Comparison of ENCODE assay signal across 13 mouse cellular contexts in genomic region chr8:88605361-88606040, GRCm38 (mm10). TPM values are rescaled to one million over a fixed set of nuclear protein-coding genes. Genes with fewer than 3 reads are reported as not detected.
DNase-seq lines count a peak whose midpoint lies in the region; ATAC-seq and TF ChIP-seq lines count a peak whose summit lies in the region.
"Had no signal": no experiment of that assay in that cellular context is flagged by ENCODE, and none has a peak within 500 bp of the region (broad histone marks: within the 10 kb centered on the region; RNA-seq: fewer than 3 reads in every experiment).

No protein-coding gene starts in this region.

- H3K4me3 ChIP-seq in forebrain, embryonic 12.5 days (replicated peaks), result no peak overlapping the region
- no peak overlapping the region for H3K4me3 ChIP-seq in forebrain, postnatal 0 days (ENCODE audit: low read depth, low read length)
- H3K4me3 ChIP-seq in midbrain, embryonic 10.5 days, result no peak overlapping the region
- no peak overlapping the region for H3K4me3 ChIP-seq in midbrain, embryonic 15.5 days
- no peak overlapping the region for H3K4me3 ChIP-seq in embryonic facial prominence, embryonic 14.5 days (ENCODE audit: low read depth, low read length)
- H3K4me3 ChIP-seq: left cerebral cortex, adult 2 months had no signal

- 46% methylated on average over 13 of the region's 13 CpGs for WGBS in forebrain, embryonic 12.5 days
- WGBS in forebrain, postnatal 0 days, result 54% methylated on average over 13 of the region's 13 CpGs
- WGBS in midbrain, embryonic 10.5 days, result 41% methylated on average over 13 of the region's 13 CpGs
- 34% methylated on average over 13 of the region's 13 CpGs for WGBS in midbrain, embryonic 15.5 days
- 42% methylated on average over 13 of the region's 13 CpGs for WGBS in embryonic facial prominence, embryonic 14.5 days

- DNase-seq in forebrain, postnatal 0 days, result no peak
- peak; percentile 18 for DNase-seq in midbrain, embryonic 10.5 days (ENCODE audit: low spot score)
- peak; percentile 52 for DNase-seq in embryonic facial prominence, embryonic 14.5 days (ENCODE audit: low spot score)
- DNase-seq in lung, postnatal 4 days, result peak; percentile 43 to 65
- DNase-seq in spleen, postnatal 36 days (ENCODE audit: low spot score in 2 of 2), result no peak
- DNase-seq: cerebellum, postnatal 25 days; gastrocnemius, postnatal 36 days had no signal

- peaks cover 29% of the 10 kb centered on the region for H3K4me1 ChIP-seq in forebrain, embryonic 12.5 days
- peaks cover 10% of the 10 kb centered on the region; the same call in 1 of the 2 replicates for H3K4me1 ChIP-seq in forebrain, postnatal 0 days (ENCODE audit: insufficient read depth)
- H3K4me1 ChIP-seq in midbrain, embryonic 10.5 days, result peaks cover 39% of the 10 kb centered on the region
- peaks cover 29% of the 10 kb centered on the region for H3K4me1 ChIP-seq in midbrain, embryonic 15.5 days
- peaks cover 24% of the 10 kb centered on the region for H3K4me1 ChIP-seq in embryonic facial prominence, embryonic 14.5 days (ENCODE audit: control insufficient read depth, insufficient read depth, low read length)

- H3K27ac ChIP-seq in forebrain, embryonic 12.5 days, result 0 out of 2 replicates have a peak overlapping the region, but pooled peaks have one; percentile 32
- no peak overlapping the region for H3K27ac ChIP-seq in forebrain, postnatal 0 days (ENCODE audit: low read depth, low read length)
- peak overlapping the region; percentile 81 for H3K27ac ChIP-seq in midbrain, embryonic 10.5 days (replicated peaks)
- H3K27ac ChIP-seq in midbrain, embryonic 15.5 days, result no peak overlapping the region
- no peak overlapping the region; the same call in 1 of the 2 replicates for H3K27ac ChIP-seq in embryonic facial prominence, embryonic 14.5 days (replicated peaks; ENCODE audit: low read depth, low read length)
- H3K27ac ChIP-seq: kidney, postnatal 0 days; left cerebral cortex, adult 2 months; liver, embryonic 14.5 days had no signal

- H3K9me3 ChIP-seq in forebrain, embryonic 12.5 days, result 0 out of 2 replicates have a peak, but pooled peaks cover 6% of the 10 kb centered on the region
- no peaks in the 10 kb centered on the region for H3K9me3 ChIP-seq in forebrain, postnatal 0 days (ENCODE audit: low read length)
- peaks cover 12% of the 10 kb centered on the region for H3K9me3 ChIP-seq in midbrain, embryonic 10.5 days (replicated peaks)
- no peaks in the 10 kb centered on the region for H3K9me3 ChIP-seq in midbrain, embryonic 15.5 days
- peaks cover 9% of the 10 kb centered on the region; the same call in 1 of the 2 replicates for H3K9me3 ChIP-seq in embryonic facial prominence, embryonic 14.5 days (ENCODE audit: control insufficient read depth, low read length)

- no peak for ATAC-seq in forebrain, embryonic 12.5 days (ENCODE audit: low FRiP score)
- ATAC-seq in forebrain, postnatal 0 days, result no peak
- no peak for ATAC-seq in midbrain, embryonic 15.5 days (replicated peaks)
- no peak; the same call in 1 of the 2 replicates for ATAC-seq in embryonic facial prominence, embryonic 14.5 days (ENCODE audit: low read depth)
- no peak for ATAC-seq in monocyte, adult 5-6 weeks (replicated peaks; ENCODE audit: insufficient number of reproducible peaks, low FRiP score, low TSS enrichment, poor library complexity, severe bottlenecking)

- H3K4me2 ChIP-seq in forebrain, embryonic 12.5 days, result no peak overlapping the region
- H3K4me2 ChIP-seq in forebrain, postnatal 0 days (ENCODE audit: low read depth), result no peak overlapping the region
- H3K4me2 ChIP-seq in midbrain, embryonic 15.5 days, result no peak overlapping the region
- H3K4me2 ChIP-seq in embryonic facial prominence, embryonic 14.5 days (ENCODE audit: low read depth, low read length), result no peak overlapping the region

- H3K27me3 ChIP-seq in forebrain, embryonic 12.5 days, result peaks cover 11% of the 10 kb centered on the region; the same call in 1 of the 2 replicates
- H3K27me3 ChIP-seq in forebrain, postnatal 0 days (ENCODE audit: insufficient read depth, low read length), result no peaks in the 10 kb centered on the region
- peaks cover 5% of the 10 kb centered on the region; the same call in 1 of the 2 replicates for H3K27me3 ChIP-seq in midbrain, embryonic 10.5 days (ENCODE audit: low read depth, poor library complexity, severe bottlenecking)
- H3K27me3 ChIP-seq in midbrain, embryonic 15.5 days (replicated peaks), result 0 out of 2 replicates have a peak, but pooled peaks cover 2% of the 10 kb centered on the region
- H3K27me3 ChIP-seq in embryonic facial prominence, embryonic 14.5 days (replicated peaks; ENCODE audit: control insufficient read depth, insufficient read depth, low read length), result no peaks in the 10 kb centered on the region

- no peaks in the 10 kb centered on the region for H3K36me3 ChIP-seq in forebrain, embryonic 12.5 days (replicated peaks)
- no peaks in the 10 kb centered on the region for H3K36me3 ChIP-seq in forebrain, postnatal 0 days (ENCODE audit: insufficient read depth)
- no peaks in the 10 kb centered on the region for H3K36me3 ChIP-seq in midbrain, embryonic 10.5 days
- no peaks in the 10 kb centered on the region for H3K36me3 ChIP-seq in midbrain, embryonic 15.5 days (replicated peaks)
- no peaks in the 10 kb centered on the region for H3K36me3 ChIP-seq in embryonic facial prominence, embryonic 14.5 days (ENCODE audit: control insufficient read depth, insufficient read depth, low read length)

- no peak for TF ChIP-seq CTCF in forebrain, postnatal 0 days (IDR thresholded peaks at IDR 0.05; ENCODE audit: low read depth)

- H3K9ac ChIP-seq in forebrain, embryonic 12.5 days, result no peak overlapping the region
- no peak overlapping the region for H3K9ac ChIP-seq in forebrain, postnatal 0 days
- H3K9ac ChIP-seq in midbrain, embryonic 15.5 days, result no peak overlapping the region
- no peak overlapping the region for H3K9ac ChIP-seq in embryonic facial prominence, embryonic 14.5 days (ENCODE audit: low read depth, low read length)
- H3K9ac ChIP-seq: liver, embryonic 14.5 days had no signal

RNA-seq across cellular contexts. Expression of gene Snx20, which starts 30.4 kb away (rescaled TPM):
- 0.60 and 0.93 TPM in 2 replicates for polyA plus RNA-seq in forebrain, embryonic 12.5 days (2016; fragmentation: Nextera tagmentation; extraction: Ambion mirVana)
- 1.5 and 1.6 TPM in 2 replicates for total RNA-seq in forebrain, postnatal 0 days (2014; rRNA removed)
- 1.9 and 2.0 TPM in 2 replicates for polyA plus RNA-seq in forebrain, postnatal 0 days (2015; fragmentation: Nextera tagmentation; extraction: Ambion mirVana)
- polyA plus RNA-seq in midbrain, embryonic 10.5 days (2016; fragmentation: Nextera tagmentation; extraction: Ambion mirVana), result 1.2 and 1.3 TPM in 2 replicates
- polyA plus RNA-seq in midbrain, embryonic 15.5 days (2015; fragmentation: Nextera tagmentation; extraction: Ambion mirVana), result 1.1 and 1.8 TPM in 2 replicates
- 2.7 and 4.2 TPM in 2 replicates for polyA plus RNA-seq in embryonic facial prominence, embryonic 14.5 days (2014; fragmentation: Nextera tagmentation; extraction: Ambion mirVana)
- total RNA-seq in monocyte, adult 5-6 weeks (2017), result 67.8 to 81.1 TPM (median 72.6 TPM) in 3 replicates

RNA-seq across cellular contexts. Expression of gene Nod2, which starts 41.6 kb away (rescaled TPM):
- polyA plus RNA-seq in forebrain, embryonic 12.5 days (2016; fragmentation: Nextera tagmentation; extraction: Ambion mirVana), result 0.11 and 0.13 TPM in 2 replicates
- 0.38 and 0.76 TPM in 2 replicates for total RNA-seq in forebrain, postnatal 0 days (2014; rRNA removed)
- polyA plus RNA-seq in forebrain, postnatal 0 days (2015; fragmentation: Nextera tagmentation; extraction: Ambion mirVana), result 0.05 and 0.06 TPM in 2 replicates
- 0.10 TPM in 2 replicates for polyA plus RNA-seq in midbrain, embryonic 10.5 days (2016; fragmentation: Nextera tagmentation; extraction: Ambion mirVana)
- polyA plus RNA-seq in midbrain, embryonic 15.5 days (2015; fragmentation: Nextera tagmentation; extraction: Ambion mirVana), result 0.15 and 0.18 TPM in 2 replicates
- polyA plus RNA-seq in embryonic facial prominence, embryonic 14.5 days (2014; fragmentation: Nextera tagmentation; extraction: Ambion mirVana), result 0.19 and 0.58 TPM in 2 replicates
- total RNA-seq in monocyte, adult 5-6 weeks (2017), result 6.7 to 12.7 TPM (median 8.3 TPM) in 3 replicates

Comparison
In these comparisons a context has a peak if more than half of its experiments do, and no peak if none do; other contexts are left out.
1. H3K27ac ChIP-seq: peak in forebrain, embryonic 12.5 days (single experiment) and midbrain, embryonic 10.5 days (single experiment); none in forebrain, postnatal 0 days (single experiment), midbrain, embryonic 15.5 days (single experiment) and embryonic facial prominence, embryonic 14.5 days (single experiment).
2. DNase-seq: peak in midbrain, embryonic 10.5 days (single experiment), embryonic facial prominence, embryonic 14.5 days (single experiment) and lung, postnatal 4 days (2 of 2); none in forebrain, postnatal 0 days (single experiment) and spleen, postnatal 36 days (0 of 2).